Mouse (Mus musculus): ENCODE data around the gene Ptms. TPM values are rescaled to one million over a fixed set of nuclear protein-coding genes. Genes with fewer than 3 reads are reported as not detected.
A peak's percentile ranks its signal among the peaks of the same experiment; 100 is the strongest.

Ptms gene
- polyA plus RNA-seq, 1 experiment from 2014 or later = 864 TPM

- Histone ChIP-seq H3K4me1 (replicated peaks) (peaks cover 51% of the 10 kb centered on the region), H3K27ac (replicated peaks) (peak overlapping the region; percentile 100), H3K4me2 (peak overlapping the region; percentile 98; the same call in 1 of the 2 replicates), H3K4me3 (no peak overlapping the region), H3K36me3 (peaks cover 17% of the 10 kb centered on the region), H3K27me3 (no peaks in the 10 kb centered on the region), H3K9me3 (no peaks in the 10 kb centered on the region), H3K9ac (0 out of 2 replicates have a peak overlapping the region, but pooled peaks have one; percentile 99)
- WGBS = 51% methylated on average over 14 of the region's 14 CpGs
- ATAC-seq (ENCODE audit: low FRiP score, low read depth) = no peak
Observed at GRCm38 (mm10) chr6:124913721-124914285, 6.1 kb downstream of the Ptms start.

GRCm38 (mm10) chr6:124913214-124913613 is 6.7 kb downstream of the Ptms start:
- H3K27ac ChIP-seq (replicated peaks) = peak overlapping the region; percentile 100

GRCm38 (mm10) chr6:124911533-124912218 is 8.2 kb downstream of the Ptms start, which contains the start of gene Lag3:
Lag3 (minus strand) TSS chr6:124911705.
- 21% methylated on average over 12 of the region's 13 CpGs for WGBS
- H3K9me3 ChIP-seq = no peaks in the 10 kb centered on the region
- H3K4me3 ChIP-seq = no peak within 1 kb of the TSS
- peaks cover 42% of the 10 kb centered on the region for H3K4me1 ChIP-seq (replicated peaks)
- peak within 1 kb of the TSS; percentile 21; the same call in 1 of the 2 replicates for H3K4me2 ChIP-seq
- no peaks in the 10 kb centered on the region for H3K27me3 ChIP-seq
- no peak for ATAC-seq (ENCODE audit: low FRiP score, low read depth)
- 0 out of 2 replicates have a peak within 1 kb of the TSS, but pooled peaks have one; percentile 25 for H3K27ac ChIP-seq (replicated peaks)
- H3K36me3 ChIP-seq = peaks cover 17% of the 10 kb centered on the region
- H3K9ac ChIP-seq = no peak within 1 kb of the TSS

More at GRCm38 (mm10) chr6:124913214-124913613, 6.7 kb downstream of the Ptms start:
- H3K9ac ChIP-seq = no peak overlapping the region
- H3K4me3 ChIP-seq = no peak overlapping the region
- no peaks in the 10 kb centered on the region for H3K9me3 ChIP-seq
- H3K36me3 ChIP-seq = peaks cover 17% of the 10 kb centered on the region
- 58% methylated on average over 6 of the region's 6 CpGs for WGBS
- H3K4me2 ChIP-seq = 0 out of 2 replicates have a peak overlapping the region, but pooled peaks have one; percentile 0
- ATAC-seq (ENCODE audit: low FRiP score, low read depth) = no peak
- H3K4me1 ChIP-seq (replicated peaks) = peaks cover 45% of the 10 kb centered on the region
- H3K27me3 ChIP-seq = no peaks in the 10 kb centered on the region

GRCm38 (mm10) chr6:124910032-124910431 is 9.9 kb downstream of the Ptms start:
- WGBS = 3% methylated on average over 32 of the region's 32 CpGs
- peaks cover 17% of the 10 kb centered on the region for H3K36me3 ChIP-seq
- peak overlapping the region; percentile 36 for H3K9ac ChIP-seq
- H3K27me3 ChIP-seq = no peaks in the 10 kb centered on the region
- H3K4me2 ChIP-seq = peak overlapping the region; percentile 47
- no peak for ATAC-seq (ENCODE audit: low FRiP score, low read depth)
- peak overlapping the region; percentile 18; the same call in 1 of the 2 replicates for H3K4me3 ChIP-seq
- H3K4me1 ChIP-seq (replicated peaks) = peaks cover 35% of the 10 kb centered on the region
- no peak overlapping the region for H3K27ac ChIP-seq (replicated peaks)
- no peaks in the 10 kb centered on the region for H3K9me3 ChIP-seq

GRCm38 (mm10) chr6:124907767-124908166 is 12.1 kb downstream of the Ptms start:
- peaks cover 35% of the 10 kb centered on the region for H3K4me1 ChIP-seq (replicated peaks)
- no peaks in the 10 kb centered on the region for H3K27me3 ChIP-seq
- H3K9me3 ChIP-seq = no peaks in the 10 kb centered on the region
- no peak overlapping the region for H3K4me2 ChIP-seq
- H3K9ac ChIP-seq = no peak overlapping the region
- no peak overlapping the region for H3K4me3 ChIP-seq
- WGBS = 81% methylated on average over 1 of the region's 1 CpGs
- H3K36me3 ChIP-seq = no peaks in the 10 kb centered on the region
- H3K27ac ChIP-seq (replicated peaks) = no peak overlapping the region
- no peak for ATAC-seq (ENCODE audit: low FRiP score, low read depth)

- H3K4me1 ChIP-seq (replicated peaks) = peaks cover 28% of the 10 kb centered on the region
- H3K4me3 ChIP-seq = peak overlapping the region; percentile 39; the same call in 1 of the 2 replicates
- H3K27ac ChIP-seq (replicated peaks) = peak overlapping the region; percentile 97
- no peaks in the 10 kb centered on the region for H3K27me3 ChIP-seq
- no peaks in the 10 kb centered on the region for H3K36me3 ChIP-seq
- peak overlapping the region; percentile 69 for H3K4me2 ChIP-seq
- no peaks in the 10 kb centered on the region for H3K9me3 ChIP-seq
- 25% methylated on average over 16 of the region's 16 CpGs for WGBS
- no peak for ATAC-seq (ENCODE audit: low FRiP score, low read depth)
- H3K9ac ChIP-seq = peak overlapping the region; percentile 47; the same call in 1 of the 2 replicates
Observed at GRCm38 (mm10) chr6:124904991-124905860, 14.7 kb downstream of the Ptms start.

- Histone ChIP-seq H3K27ac (replicated peaks) (peak overlapping the region; percentile 97), H3K9ac (peak overlapping the region; percentile 54), H3K36me3 (no peaks in the 10 kb centered on the region), H3K9me3 (no peaks in the 10 kb centered on the region), H3K4me1 (replicated peaks) (peaks cover 21% of the 10 kb centered on the region), H3K4me3 (peak overlapping the region; percentile 39), H3K27me3 (no peaks in the 10 kb centered on the region), H3K4me2 (peak overlapping the region; percentile 69)
- peak; percentile 65 for ATAC-seq (ENCODE audit: low FRiP score, low read depth)
- 9% methylated on average over 22 of the region's 24 CpGs for WGBS
Observed at GRCm38 (mm10) chr6:124904161-124904981, 15.5 kb downstream of the Ptms start.

GRCm38 (mm10) chr6:124903580-124904151 is 16.2 kb downstream of the Ptms start:
- H3K27ac ChIP-seq (replicated peaks) = peak overlapping the region; percentile 97
- H3K4me2 ChIP-seq = peak overlapping the region; percentile 69
- peak overlapping the region; percentile 54 for H3K9ac ChIP-seq
- ATAC-seq (ENCODE audit: low FRiP score, low read depth) = peak; percentile 84
- peak overlapping the region; percentile 39 for H3K4me3 ChIP-seq
- no peaks in the 10 kb centered on the region for H3K9me3 ChIP-seq
- WGBS = 0% methylated on average over 23 of the region's 23 CpGs
- H3K36me3 ChIP-seq = no peaks in the 10 kb centered on the region
- H3K27me3 ChIP-seq = no peaks in the 10 kb centered on the region
- H3K4me1 ChIP-seq (replicated peaks) = peaks cover 21% of the 10 kb centered on the region

- no peak for ATAC-seq (ENCODE audit: low FRiP score, low read depth)
- H3K9me3 ChIP-seq = no peaks in the 10 kb centered on the region
- no peaks in the 10 kb centered on the region for H3K27me3 ChIP-seq
- no peak overlapping the region for H3K4me2 ChIP-seq
- H3K4me3 ChIP-seq = no peak overlapping the region
- peaks cover 21% of the 10 kb centered on the region for H3K4me1 ChIP-seq (replicated peaks)
- H3K9ac ChIP-seq = no peak overlapping the region
- H3K27ac ChIP-seq (replicated peaks) = no peak overlapping the region
- H3K36me3 ChIP-seq = no peaks in the 10 kb centered on the region
Observed at GRCm38 (mm10) chr6:124901851-124902250, 18.1 kb downstream of the Ptms start.

GRCm38 (mm10) chr6:124900801-124901480 is 19.0 kb downstream of the Ptms start:
- ATAC-seq (ENCODE audit: low FRiP score, low read depth) = no peak
- Histone ChIP-seq H3K9me3 (no peaks in the 10 kb centered on the region), H3K4me2 (no peak overlapping the region), H3K4me1 (replicated peaks) (peaks cover 21% of the 10 kb centered on the region), H3K27me3 (no peaks in the 10 kb centered on the region), H3K36me3 (no peaks in the 10 kb centered on the region), H3K9ac (no peak overlapping the region), H3K27ac (replicated peaks) (no peak overlapping the region), H3K4me3 (no peak overlapping the region)
- 44% methylated on average over 10 of the region's 10 CpGs for WGBS

All from hindbrain, embryonic 15.5 days (tissue).